Mouse (Mus musculus): ENCODE measurements around the gene Tnrc6c. TPM values are rescaled to one million over a fixed set of nuclear protein-coding genes. Genes with fewer than 3 reads are reported as not detected.

Gene Tnrc6c
- total RNA-seq, 1 experiment from 2014 or later: 20.2 TPM

DNA sequence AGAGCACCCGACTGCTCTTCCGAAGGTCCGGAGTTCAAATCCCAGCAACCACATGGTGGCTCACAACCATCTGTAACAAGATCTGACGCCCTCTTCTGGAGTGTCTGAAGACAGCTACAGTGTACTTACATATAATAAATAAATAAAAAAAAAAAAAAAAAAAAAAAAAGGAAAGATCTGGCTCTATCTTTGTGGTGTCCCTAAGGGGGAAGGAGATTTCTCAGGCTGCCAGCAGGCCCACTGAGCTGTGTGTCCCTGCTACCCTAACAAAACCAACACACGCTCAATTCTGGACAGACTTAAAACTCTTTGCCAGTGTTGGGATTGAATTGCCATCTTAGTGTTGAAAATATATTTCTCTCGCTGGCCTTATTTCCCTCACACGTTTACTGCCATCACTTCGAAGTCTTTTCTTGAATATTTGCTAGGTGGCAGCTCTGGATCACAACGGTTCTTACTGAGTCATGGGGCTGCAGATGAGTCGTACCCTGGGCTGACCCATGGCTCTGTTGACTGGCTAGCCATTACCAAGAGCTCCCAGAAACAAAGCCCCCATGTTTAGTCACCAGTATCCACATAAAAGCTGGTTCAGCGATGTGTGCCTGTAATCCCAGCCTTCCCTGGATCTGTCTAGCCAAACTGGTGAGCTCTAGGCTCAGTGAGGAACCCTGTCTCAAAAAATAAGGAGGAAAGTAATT is 23.1 kb upstream of the Tnrc6c start:
- no peak for ATAC-seq (replicated peaks; ENCODE audit: insufficient number of reproducible peaks, low FRiP score, low TSS enrichment, poor library complexity, severe bottlenecking)

DNA sequence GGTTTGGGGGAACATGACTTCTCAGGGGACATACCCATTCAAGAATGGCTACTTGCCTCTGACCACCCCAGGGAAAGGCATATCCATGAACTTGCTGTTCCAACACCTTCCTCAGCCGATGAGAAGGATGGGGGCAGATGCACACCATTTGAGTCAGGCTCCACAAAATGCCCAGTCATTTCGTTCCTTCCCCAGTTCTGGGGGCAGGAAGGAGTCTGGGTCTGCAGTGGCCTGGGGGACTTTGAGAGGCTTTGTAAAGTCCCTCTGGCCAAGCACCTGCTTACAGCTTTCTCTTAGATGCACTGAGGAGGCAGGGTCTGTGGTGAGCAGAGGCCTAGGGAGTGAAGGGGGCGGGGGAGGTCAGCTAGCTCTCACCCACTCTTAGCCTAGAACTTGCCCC is 20.8 kb upstream of the Tnrc6c start:
- no peak for ATAC-seq (replicated peaks; ENCODE audit: insufficient number of reproducible peaks, low FRiP score, low TSS enrichment, poor library complexity, severe bottlenecking)

DNA sequence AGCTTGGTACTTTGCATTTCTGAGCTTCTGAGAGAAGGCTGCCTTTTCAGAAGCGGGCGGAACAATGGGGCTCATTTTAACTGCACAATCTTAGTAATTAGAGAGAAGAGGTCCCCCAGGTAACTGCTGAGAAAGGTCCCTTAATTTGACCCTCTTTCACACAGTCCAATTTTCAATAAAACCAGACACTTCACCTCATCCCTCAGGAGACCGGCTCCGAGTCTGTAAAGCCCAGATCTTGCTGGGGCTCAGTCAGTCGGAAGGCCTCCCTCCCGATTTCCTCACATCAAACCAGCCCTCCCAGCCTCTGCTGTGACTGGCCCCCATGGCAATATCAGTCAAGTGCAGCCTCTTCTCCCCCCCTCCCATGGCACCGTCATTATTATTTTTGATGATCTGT is 15.7 kb upstream of the Tnrc6c start:
- ATAC-seq (replicated peaks; ENCODE audit: insufficient number of reproducible peaks, low FRiP score, low TSS enrichment, poor library complexity, severe bottlenecking): no peak

DNA sequence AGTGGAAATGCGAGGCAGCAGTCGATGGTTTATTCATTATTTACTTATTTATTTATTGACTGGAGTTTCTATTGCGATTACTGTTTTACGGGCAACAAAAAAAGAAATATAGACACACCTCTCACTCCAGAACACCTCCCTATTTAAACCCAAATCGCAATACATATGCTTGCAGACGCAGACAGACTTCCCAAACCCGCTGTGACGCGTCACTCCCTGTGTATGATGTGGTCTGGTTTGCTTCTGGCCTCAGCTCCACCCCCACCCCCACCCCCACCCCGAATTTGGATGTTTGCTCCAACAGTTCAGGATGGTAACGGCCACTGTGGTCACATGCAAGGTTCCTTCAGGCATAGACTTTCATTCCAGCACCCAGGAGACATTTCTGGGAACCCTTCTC is 15.3 kb upstream of the Tnrc6c start:
- ATAC-seq (replicated peaks; ENCODE audit: insufficient number of reproducible peaks, low FRiP score, low TSS enrichment, poor library complexity, severe bottlenecking): no peak

DNA sequence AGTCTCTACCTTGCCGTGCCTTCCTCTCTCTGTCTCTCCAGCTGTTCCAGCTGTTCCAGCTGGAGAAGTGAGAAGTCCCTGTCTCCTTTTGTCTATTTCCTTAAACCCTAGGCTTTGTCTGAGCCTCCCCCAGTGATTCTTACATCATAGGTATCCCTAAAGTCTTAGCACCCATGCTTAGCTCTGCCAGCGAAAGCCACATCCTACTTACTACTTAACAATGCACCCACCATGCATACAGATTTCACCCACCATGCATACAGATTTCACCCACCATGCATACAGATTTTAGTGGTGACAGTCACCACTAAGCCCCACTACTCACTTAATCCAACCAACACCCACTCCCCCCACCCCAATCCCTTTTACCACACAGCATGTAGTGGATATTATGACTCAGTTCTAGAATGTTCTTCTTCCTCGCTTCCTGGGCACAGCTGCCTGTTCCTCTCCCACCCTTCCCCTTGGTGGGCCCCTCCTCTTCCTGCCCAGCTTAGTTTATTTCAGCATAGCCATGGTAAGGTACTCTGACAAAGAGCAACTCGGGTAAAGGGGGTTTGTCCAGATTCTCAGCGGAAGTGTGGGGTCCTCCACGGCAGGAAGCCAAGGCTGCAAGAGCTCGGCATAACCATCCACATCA is 14.6 kb upstream of the Tnrc6c start:
- ATAC-seq (replicated peaks; ENCODE audit: insufficient number of reproducible peaks, low FRiP score, low TSS enrichment, poor library complexity, severe bottlenecking): no peak

DNA sequence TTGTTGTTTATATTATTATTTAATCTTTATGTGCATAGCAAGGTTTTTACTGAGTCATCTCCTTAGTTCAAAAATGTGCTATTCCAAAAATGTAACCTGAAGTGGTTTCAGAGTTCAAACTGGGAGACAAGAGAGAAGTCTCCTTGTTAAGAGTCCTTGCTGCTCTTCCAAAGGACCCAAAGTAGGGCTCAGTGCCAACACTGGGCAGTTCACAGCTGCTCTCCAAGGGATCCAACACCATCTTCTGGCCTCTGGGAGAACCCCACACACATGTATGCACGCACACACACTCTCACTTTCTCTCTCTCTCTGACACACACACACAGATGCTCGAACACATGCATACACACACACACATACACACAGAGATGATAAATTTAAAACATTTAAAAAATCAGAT is 11.9 kb upstream of the Tnrc6c start:
- ATAC-seq (replicated peaks; ENCODE audit: insufficient number of reproducible peaks, low FRiP score, low TSS enrichment, poor library complexity, severe bottlenecking): no peak

GRCm38 (mm10) chr11:117643240-117643639 is 10.8 kb upstream of the Tnrc6c start:
- ATAC-seq (replicated peaks; ENCODE audit: insufficient number of reproducible peaks, low FRiP score, low TSS enrichment, poor library complexity, severe bottlenecking): no peak

- no peak for ATAC-seq (replicated peaks; ENCODE audit: insufficient number of reproducible peaks, low FRiP score, low TSS enrichment, poor library complexity, severe bottlenecking)
Observed at GRCm38 (mm10) chr11:117646786-117647185, 7.3 kb upstream of the Tnrc6c start.

GRCm38 (mm10) chr11:117648005-117648404 is 6.1 kb upstream of the Tnrc6c start:
- no peak for ATAC-seq (replicated peaks; ENCODE audit: insufficient number of reproducible peaks, low FRiP score, low TSS enrichment, poor library complexity, severe bottlenecking)

GRCm38 (mm10) chr11:117650721-117651644 is 3.1 kb upstream of the Tnrc6c start:
- ATAC-seq (replicated peaks; ENCODE audit: insufficient number of reproducible peaks, low FRiP score, low TSS enrichment, poor library complexity, severe bottlenecking): no peak

- no peak for ATAC-seq (replicated peaks; ENCODE audit: insufficient number of reproducible peaks, low FRiP score, low TSS enrichment, poor library complexity, severe bottlenecking)
Observed at GRCm38 (mm10) chr11:117652907-117653306, 1.2 kb upstream of the Tnrc6c start.

- peak; percentile 99 for ATAC-seq (replicated peaks; ENCODE audit: insufficient number of reproducible peaks, low FRiP score, low TSS enrichment, poor library complexity, severe bottlenecking)
Observed at GRCm38 (mm10) chr11:117654380-117654924, 363 bp downstream of the Tnrc6c start.

- no peak for ATAC-seq (replicated peaks; ENCODE audit: insufficient number of reproducible peaks, low FRiP score, low TSS enrichment, poor library complexity, severe bottlenecking)
Observed at GRCm38 (mm10) chr11:117654934-117655291, 824 bp downstream of the Tnrc6c start.

GRCm38 (mm10) chr11:117655292-117656076 is 1.4 kb downstream of the Tnrc6c start:
- no peak for ATAC-seq (replicated peaks; ENCODE audit: insufficient number of reproducible peaks, low FRiP score, low TSS enrichment, poor library complexity, severe bottlenecking)

DNA sequence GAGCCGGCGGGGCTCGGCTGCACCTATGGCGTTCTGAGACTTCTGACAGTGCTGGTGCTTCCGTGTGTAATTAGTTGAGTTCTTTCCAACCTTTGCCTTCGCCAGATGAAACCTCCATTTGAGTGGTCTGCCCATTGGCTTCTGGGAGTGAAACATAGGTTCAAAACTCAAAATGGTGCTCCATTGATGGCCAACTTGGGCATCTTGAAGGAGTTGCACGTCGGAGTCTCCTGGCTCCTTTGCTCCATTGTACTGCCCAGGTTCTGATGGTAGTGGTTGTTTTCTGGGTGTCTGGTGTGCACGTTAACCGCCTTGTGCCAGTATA is 1.9 kb downstream of the Tnrc6c start:
- no peak for ATAC-seq (replicated peaks; ENCODE audit: insufficient number of reproducible peaks, low FRiP score, low TSS enrichment, poor library complexity, severe bottlenecking)

DNA sequence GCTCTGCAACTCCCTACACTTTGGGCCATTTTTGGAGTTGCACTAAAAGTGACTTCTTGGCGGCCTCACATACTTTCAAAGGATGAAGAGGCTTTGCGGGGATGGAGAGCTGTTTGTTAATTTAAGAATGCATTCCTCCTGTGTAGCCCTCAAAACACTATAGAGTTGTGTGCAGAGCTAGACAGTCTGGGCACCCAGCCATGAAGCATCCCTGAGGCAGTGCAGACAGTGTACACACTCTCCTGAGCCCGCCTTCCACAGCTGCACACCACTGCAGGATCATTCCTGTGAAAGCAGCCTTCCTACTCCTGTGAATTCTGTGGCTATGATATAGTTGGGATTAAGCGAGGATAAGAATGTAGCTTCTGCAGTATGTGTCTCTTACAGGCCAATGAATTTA is 4.9 kb downstream of the Tnrc6c start:
- no peak for ATAC-seq (replicated peaks; ENCODE audit: insufficient number of reproducible peaks, low FRiP score, low TSS enrichment, poor library complexity, severe bottlenecking)

GRCm38 (mm10) chr11:117663036-117663809 is 9.1 kb downstream of the Tnrc6c start:
- ATAC-seq (replicated peaks; ENCODE audit: insufficient number of reproducible peaks, low FRiP score, low TSS enrichment, poor library complexity, severe bottlenecking): peak; percentile 76

DNA sequence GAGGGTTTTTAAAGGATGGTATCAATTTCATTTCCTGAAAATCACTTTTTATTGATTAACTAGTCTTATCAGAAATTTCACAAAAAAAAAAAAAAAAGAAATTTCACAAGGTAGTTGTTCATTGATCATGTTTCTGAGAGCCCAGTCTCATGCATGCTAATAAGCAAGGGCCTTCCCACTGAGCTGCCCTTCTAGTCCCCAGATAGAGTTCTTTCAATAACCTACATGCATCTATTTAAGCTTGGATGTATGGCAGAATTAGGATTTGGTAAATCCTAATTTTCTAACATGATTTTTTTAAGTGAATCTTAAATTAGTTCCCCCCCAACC is 9.7 kb downstream of the Tnrc6c start:
- no peak for ATAC-seq (replicated peaks; ENCODE audit: insufficient number of reproducible peaks, low FRiP score, low TSS enrichment, poor library complexity, severe bottlenecking)
